Mouse (Mus musculus) left cerebral cortex, adult 18-20 months (tissue): ENCODE data around the gene Slc9b1. TPM values are rescaled to one million over a fixed set of nuclear protein-coding genes. Genes with fewer than 3 reads are reported as not detected.

Source experiments
- DNase-seq, 2 experiments: peaks; one replicate each; pipeline ENCODE4 v3.0.0; 2021 to 2022; ENCODE audit warnings: low spot score in 2 of 2, mixed read lengths in 1 of 2
- total RNA-seq, 2 experiments: library from RNA; stranded (reverse); gene quantifications; 2 replicates each; pipeline ENCODE4 v1.2.3; 2021

Slc9b1 gene
- total RNA-seq, 2 experiments from 2014 or later, result 0.21 to 1.3 TPM

- peak; percentile 97 to 99 for DNase-seq
These were observed 90.1 kb downstream of the Slc9b1 start, which contains the start of gene Ube2d3 for GRCm38 (mm10) chr3:135437758-135438495. Gene Ube2d3, plus strand, starts transcription at chr3:135438149.

- peak; percentile 91 to 92 for DNase-seq
These were observed 90.7 kb downstream of the Slc9b1 start for GRCm38 (mm10) chr3:135438531-135438912.

DNA sequence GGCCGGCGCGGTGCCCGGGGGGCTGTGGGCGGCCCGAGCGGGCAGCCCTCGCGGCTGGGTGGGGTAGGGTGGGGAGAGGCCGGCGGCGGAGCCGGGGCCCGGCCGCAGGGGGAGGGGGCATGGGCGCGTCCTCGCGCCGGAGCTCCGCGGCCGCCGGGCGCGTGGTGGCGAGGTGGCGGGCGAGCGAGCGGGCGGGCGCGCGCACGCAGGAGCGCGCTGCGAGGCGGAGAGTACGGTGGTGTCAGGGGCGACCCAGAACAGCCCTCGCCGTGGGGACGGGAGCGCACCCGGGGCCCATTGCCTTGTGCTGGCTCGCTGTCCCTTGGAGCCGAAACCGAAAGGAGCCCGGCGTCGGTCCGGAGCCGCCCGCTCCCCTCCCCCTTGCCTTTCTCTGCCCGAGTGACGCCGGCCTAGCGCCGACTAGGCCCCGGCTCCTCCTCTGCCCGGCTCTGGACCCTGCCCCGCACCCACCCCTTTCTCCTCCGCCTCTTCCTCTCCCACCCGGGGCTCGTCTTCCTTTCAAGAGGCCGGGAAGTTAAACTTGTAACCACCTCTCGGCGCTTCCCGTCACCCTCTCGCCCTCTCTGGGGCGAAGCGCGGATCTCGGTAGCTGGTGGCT is 91.2 kb downstream of the Slc9b1 start:
- peak; percentile 61 to 77 for DNase-seq

GRCm38 (mm10) chr3:135439651-135440050 is 91.8 kb downstream of the Slc9b1 start:
- DNase-seq, result no peak

GRCm38 (mm10) chr3:135440221-135440620 is 92.4 kb downstream of the Slc9b1 start:
- peak in 1 of 2 experiments; percentile 19 for DNase-seq

- no peak for DNase-seq
These were observed 92.8 kb downstream of the Slc9b1 start for GRCm38 (mm10) chr3:135440621-135441020.

- DNase-seq, result no peak
These were observed 97.1 kb downstream of the Slc9b1 start for GRCm38 (mm10) chr3:135444930-135445329.

Other genes with a start within 250 kb of the Slc9b1 start
- 1 to 10 TPM in 1 of 2 experiments, under 1 TPM in 1; 0.89 to 1.5 TPM for gene Cenpe, start 135.5 kb upstream of the Slc9b1 start, total RNA-seq
- gene Bdh2, start 66.8 kb upstream of the Slc9b1 start, total RNA-seq, result 1 to 10 TPM; 3.8 to 4.6 TPM
- 1 to 10 TPM; 2.4 to 3.4 TPM for gene Slc9b2, start 40.3 kb upstream of the Slc9b1 start, total RNA-seq
- 10 to 100 TPM; 34.6 to 36.0 TPM for gene Cisd2, start 75.9 kb downstream of the Slc9b1 start, total RNA-seq
- gene Ube2d3, start 90.1 kb downstream of the Slc9b1 start, total RNA-seq, result 100 to 1,000 TPM; 238 to 245 TPM
- 10 to 100 TPM in 1 of 2 experiments, 1 to 10 TPM in 1; 9.1 to 10.1 TPM for gene Manba, start 137.6 kb downstream of the Slc9b1 start, total RNA-seq